Mouse (Mus musculus) liver, embryonic 11.5 days (tissue): ENCODE measurements around the gene Ddx43. TPM values are rescaled to one million over a fixed set of nuclear protein-coding genes. Genes with fewer than 3 reads are reported as not detected.

Experiments used
- ATAC-seq: fragments of 200-750 bp; cut with Nextera tagmentation; replicated peaks from 2 replicates; pipeline ENCODE4 v1.8.0; 2017; ENCODE audit warnings: moderate number of reproducible peaks, mild to moderate bottlenecking, moderate TSS enrichment, moderate library complexity; ENCODE audit not compliant: low FRiP score
- DNase-seq: peaks from one replicate; pipeline ENCODE4 v3.0.0-alpha.2; 2017; ENCODE audit warnings: low spot score
- H3K27ac ChIP-seq: fragments of 300-500 bp; sonication (generic); 2 replicates; pipeline ENCODE4 v1.5.1; 2014; ENCODE audit warnings: mild to moderate bottlenecking, low read depth, low read length, control low read depth
- H3K27me3 ChIP-seq: fragments of 300-500 bp; sonication (generic); replicated peaks from 2 replicates; pipeline ENCODE4 v1.6.1; 2014; ENCODE audit warnings: low read length, mixed read lengths; ENCODE audit not compliant: control insufficient read depth, insufficient read depth
- H3K36me3 ChIP-seq: fragments of 300-500 bp; sonication (generic); 2 replicates; pipeline ENCODE4 v1.6.1; 2014; ENCODE audit warnings: mild to moderate bottlenecking, low read length, moderate library complexity, mixed read lengths; ENCODE audit not compliant: control insufficient read depth, insufficient read depth
- H3K4me1 ChIP-seq: fragments of 300-500 bp; sonication (generic); replicated peaks from 2 replicates; pipeline ENCODE4 v1.6.1; 2014; ENCODE audit warnings: low read length, mixed read lengths; ENCODE audit not compliant: control insufficient read depth, insufficient read depth
- H3K4me2 ChIP-seq: fragments of 300-500 bp; sonication (generic); 2 replicates; pipeline ENCODE4 v1.6.1; 2014; ENCODE audit warnings: mild to moderate bottlenecking, control low read depth, moderate library complexity
- H3K4me3 ChIP-seq: fragments of 300-500 bp; sonication (generic); 2 replicates; pipeline ENCODE4 v1.5.1; 2014; ENCODE audit warnings: low read depth, low read length, control low read depth
- H3K9ac ChIP-seq: fragments of 300-500 bp; sonication (generic); 2 replicates; pipeline ENCODE4 v1.6.1; 2014; ENCODE audit warnings: low read depth, low read length, control low read depth
- H3K9me3 ChIP-seq: fragments of 300-500 bp; sonication (generic); 2 replicates; pipeline ENCODE4 v1.6.1; 2016; ENCODE audit warnings: low read length, inconsistent platforms, mixed read lengths; ENCODE audit not compliant: control insufficient read depth
- WGBS: fragments of 180-500 bp; shearing (Covaris S2); extraction: QIAGEN DNeasy Blood & Tissue Kit; methylation state at CpG from one replicate; pipeline ENCODE4 v1.1.7; 2014; 5-methylcytosine and 5-hydroxymethylcytosine counted together
- polyA plus RNA-seq: library from polyadenylated mRNA; unstranded; fragments of >200 nt; fragmentation: Nextera tagmentation; extraction: Ambion mirVana; gene quantifications from 2 replicates; pipeline ENCODE4 v1.2.1, GENCODE M21; 2014

Ddx43 gene
- polyA plus RNA-seq, 1 experiment from 2014 or later: 0.19 TPM

GRCm38 (mm10) chr9:78447606-78447972 is 52.0 kb downstream of the Ddx43 start:
- no peak for DNase-seq
- H3K4me1 ChIP-seq: peaks cover 16% of the 10 kb centered on the region
- H3K9me3 ChIP-seq: no peaks in the 10 kb centered on the region
- peak overlapping the region; percentile 99 for H3K4me3 ChIP-seq
- WGBS: 30% methylated on average over 9 of the region's 9 CpGs
- no peak overlapping the region; the same call in 1 of the 2 replicates for H3K27ac ChIP-seq
- ATAC-seq: no peak
- peak overlapping the region; percentile 97 for H3K9ac ChIP-seq
- peaks cover 35% of the 10 kb centered on the region for H3K27me3 ChIP-seq
- H3K36me3 ChIP-seq: peaks cover 2% of the 10 kb centered on the region; the same call in 1 of the 2 replicates
- peak overlapping the region; percentile 90 for H3K4me2 ChIP-seq

DNA sequence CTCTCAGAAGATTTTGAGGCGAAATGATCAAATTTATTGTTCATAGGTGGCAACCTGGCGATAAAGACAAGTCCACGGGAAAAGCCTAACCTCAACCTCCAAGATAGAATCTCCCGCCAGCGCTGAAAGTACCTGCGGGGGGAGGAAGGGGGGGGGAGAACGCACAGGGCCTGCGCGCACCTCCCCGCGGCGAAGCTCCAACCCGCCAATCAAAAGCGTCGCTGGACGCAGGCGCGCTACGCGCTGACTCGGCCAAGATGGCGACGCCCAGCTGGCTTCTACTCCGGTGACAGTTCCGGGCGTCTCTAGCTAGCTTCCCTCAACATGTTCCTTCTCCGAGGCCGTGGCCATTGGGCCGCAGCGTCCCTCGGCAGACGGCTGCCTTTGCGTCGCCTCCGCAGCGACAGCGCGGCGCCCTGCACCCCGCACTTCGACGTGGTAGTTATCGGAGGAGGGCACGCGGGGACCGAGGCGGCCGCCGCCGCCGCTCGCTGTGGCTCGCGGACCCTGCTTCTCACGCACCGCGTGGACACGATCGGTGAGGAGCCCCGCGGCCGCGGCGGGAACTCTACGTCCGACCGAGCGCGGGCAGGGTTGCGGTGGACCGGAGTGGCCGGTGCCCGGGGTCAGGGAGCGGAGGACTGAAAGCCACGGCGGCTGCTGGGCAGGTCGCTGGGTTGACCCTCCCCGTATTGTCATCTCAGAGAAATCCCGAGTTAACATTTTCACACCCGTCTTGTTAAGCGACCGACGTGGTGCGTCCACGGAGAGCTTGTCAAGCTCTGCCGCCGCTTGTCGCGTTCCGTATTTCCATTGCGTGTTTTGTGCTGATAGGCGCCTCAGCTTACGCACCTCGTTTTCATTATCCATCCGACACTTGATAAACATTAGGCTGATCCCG is 52.6 kb downstream of the Ddx43 start, which contains the start of the genes Mto1 and Gm17324:
TSS of gene Mto1 (plus strand) at position 236 of the 901 bp plus-strand sequence.
TSS of gene Gm17324 (minus strand) at position 814 of the 901 bp plus-strand sequence.
- no peaks in the 10 kb centered on the region for H3K9me3 ChIP-seq
- H3K4me1 ChIP-seq: peaks cover 10% of the 10 kb centered on the region
- H3K36me3 ChIP-seq: peaks cover 7% of the 10 kb centered on the region; the same call in 1 of the 2 replicates
- peak within 1 kb of the TSS; percentile 87 for H3K27ac ChIP-seq
- peak within 1 kb of the TSS; percentile 99 for H3K4me3 ChIP-seq
- peaks cover 29% of the 10 kb centered on the region for H3K27me3 ChIP-seq
- ATAC-seq: peak; percentile 91
- peak within 1 kb of the TSS; percentile 97 for H3K9ac ChIP-seq
- WGBS: under 1% methylated on average over 96 of the region's 96 CpGs
- peak within 1 kb of the TSS; percentile 90 for H3K4me2 ChIP-seq
- peak; percentile 91 for DNase-seq

DNA sequence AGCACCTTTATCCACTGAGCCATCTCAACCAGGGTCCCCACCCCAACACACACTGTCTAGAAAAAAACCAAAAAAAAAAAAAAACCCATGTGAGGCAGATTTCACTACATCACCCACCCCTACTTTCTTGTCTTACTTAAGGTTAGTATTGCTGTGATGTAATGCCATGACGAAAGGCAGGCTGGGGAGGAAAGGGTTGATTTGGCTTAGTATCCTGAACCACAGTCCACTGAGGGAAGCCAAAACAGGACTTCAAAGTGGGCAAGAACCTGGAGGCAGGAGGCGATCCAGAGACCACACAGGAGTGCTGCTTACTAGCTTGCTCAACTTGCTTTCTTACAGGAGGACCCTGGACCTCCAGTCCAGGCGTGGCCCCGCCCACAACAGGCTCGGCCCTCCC is 54.8 kb downstream of the Ddx43 start:
- DNase-seq (no peak), ATAC-seq (no peak)

GRCm38 (mm10) chr9:78451382-78451781 is 55.8 kb downstream of the Ddx43 start:
- Histone ChIP-seq H3K9me3 (no peaks in the 10 kb centered on the region), H3K4me1 (peaks cover 10% of the 10 kb centered on the region), H3K4me2 (no peak overlapping the region), H3K36me3 (peaks cover 17% of the 10 kb centered on the region), H3K4me3 (no peak overlapping the region), H3K27me3 (peaks cover 4% of the 10 kb centered on the region; the same call in 1 of the 2 replicates), H3K27ac (no peak overlapping the region), H3K9ac (no peak overlapping the region)
- no peak for ATAC-seq
- DNase-seq: no peak
- 64% methylated on average over 4 of the region's 4 CpGs for WGBS

More for the DNA sequence above, 54.8 kb downstream of the Ddx43 start:
- H3K4me1 ChIP-seq: peaks cover 10% of the 10 kb centered on the region
- H3K4me2 ChIP-seq: no peak overlapping the region
- H3K27me3 ChIP-seq: peaks cover 11% of the 10 kb centered on the region; the same call in 1 of the 2 replicates
- no peak overlapping the region for H3K9ac ChIP-seq
- 73% methylated on average over 5 of the region's 5 CpGs for WGBS
- H3K36me3 ChIP-seq: peaks cover 17% of the 10 kb centered on the region
- H3K9me3 ChIP-seq: no peaks in the 10 kb centered on the region
- H3K27ac ChIP-seq: no peak overlapping the region
- no peak overlapping the region for H3K4me3 ChIP-seq

GRCm38 (mm10) chr9:78457026-78457425 is 61.4 kb downstream of the Ddx43 start:
- DNase-seq: no peak
- no peak overlapping the region for H3K4me3 ChIP-seq
- H3K36me3 ChIP-seq: peaks cover 49% of the 10 kb centered on the region
- H3K4me1 ChIP-seq: no peaks in the 10 kb centered on the region
- H3K9me3 ChIP-seq: no peaks in the 10 kb centered on the region
- H3K27me3 ChIP-seq: no peaks in the 10 kb centered on the region
- H3K4me2 ChIP-seq: no peak overlapping the region
- no peak for ATAC-seq
- H3K9ac ChIP-seq: no peak overlapping the region
- WGBS: 84% methylated on average over 8 of the region's 8 CpGs
- no peak overlapping the region for H3K27ac ChIP-seq

DNA sequence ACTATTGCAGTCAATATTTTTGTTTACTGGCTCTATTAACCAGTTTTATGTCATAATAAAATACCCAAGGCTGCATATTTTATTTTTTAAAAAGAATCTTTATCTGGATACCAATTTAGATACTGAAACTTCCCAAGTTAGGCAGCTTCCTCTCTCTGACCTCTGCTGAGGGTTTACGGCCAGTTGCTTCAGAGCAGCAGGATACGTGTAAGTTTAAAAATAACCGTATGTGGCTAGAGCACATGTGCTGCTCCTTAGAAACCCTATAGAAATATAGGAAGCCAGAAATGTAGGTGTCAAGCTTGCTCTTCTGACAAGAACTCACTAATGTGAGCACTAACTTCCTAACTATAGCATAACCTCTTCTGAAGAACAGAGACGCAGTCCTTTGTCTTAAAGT is 67.8 kb downstream of the Ddx43 start:
- DNase-seq (no peak), ATAC-seq (no peak)
- Histone ChIP-seq H3K27ac (no peak overlapping the region), H3K9ac (no peak overlapping the region), H3K27me3 (no peaks in the 10 kb centered on the region), H3K4me3 (no peak overlapping the region), H3K4me1 (no peaks in the 10 kb centered on the region), H3K9me3 (no peaks in the 10 kb centered on the region), H3K36me3 (peaks cover 54% of the 10 kb centered on the region), H3K4me2 (no peak overlapping the region)
- WGBS: 81% methylated on average over 4 of the region's 4 CpGs

- WGBS: 91% methylated on average over 3 of the region's 3 CpGs
- no peaks in the 10 kb centered on the region for H3K27me3 ChIP-seq
- DNase-seq (no peak), ATAC-seq (no peak)
- H3K4me2 ChIP-seq: no peak overlapping the region
- H3K4me3 ChIP-seq: no peak overlapping the region
- H3K9ac ChIP-seq: no peak overlapping the region
- no peak overlapping the region for H3K27ac ChIP-seq
- peaks cover 49% of the 10 kb centered on the region for H3K36me3 ChIP-seq
- H3K4me1 ChIP-seq: no peaks in the 10 kb centered on the region
- H3K9me3 ChIP-seq: no peaks in the 10 kb centered on the region
Measured at GRCm38 (mm10) chr9:78465725-78466124, 70.1 kb downstream of the Ddx43 start.
